ENCODE assay signal across 19 mouse cellular contexts in the genomic region with DNA sequence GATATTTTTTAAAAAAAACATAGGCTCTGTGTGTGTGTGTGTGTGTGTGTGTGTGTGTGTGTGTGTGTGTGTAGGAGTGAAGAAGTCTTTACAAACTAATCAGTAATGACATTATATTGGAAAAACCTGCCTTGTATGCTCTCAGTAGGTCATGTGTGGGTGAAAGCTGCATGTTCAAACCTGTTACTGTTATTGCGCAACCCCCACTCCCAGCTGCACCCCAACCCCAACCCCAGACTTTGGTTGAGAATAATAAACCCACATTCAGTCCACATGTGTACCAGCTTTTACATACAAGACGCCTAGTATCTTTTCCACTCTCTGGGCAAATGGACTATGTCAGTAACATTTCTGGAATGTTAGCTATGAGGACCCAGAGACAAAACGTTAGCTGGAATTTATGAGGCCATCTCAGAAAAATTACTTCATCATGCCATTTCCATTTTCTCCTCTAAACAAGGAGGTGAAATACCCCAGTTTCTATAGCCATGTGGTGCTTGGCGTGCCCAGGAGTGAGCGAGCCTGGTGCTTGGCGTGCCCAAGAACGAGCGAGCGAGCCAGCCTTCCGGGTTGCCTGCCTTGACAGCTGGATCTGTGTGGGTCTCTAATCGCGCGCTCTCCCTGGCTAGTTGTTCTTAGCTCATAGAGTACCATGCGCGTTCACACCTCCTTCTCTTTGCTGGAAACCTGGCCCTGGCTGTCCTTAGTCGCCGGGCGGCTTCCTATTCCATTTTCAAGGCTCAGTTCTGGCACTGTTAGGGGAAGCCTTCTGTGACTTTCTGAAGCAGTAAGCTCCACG. TPM values are rescaled to one million over a fixed set of nuclear protein-coding genes. Genes with fewer than 3 reads are reported as not detected.
DNase-seq lines count a peak whose midpoint lies in the region; ATAC-seq and TF ChIP-seq lines count a peak whose summit lies in the region.
"Had no signal": no experiment of that assay in that cellular context is flagged by ENCODE, and none has a peak within 500 bp of the region (broad histone marks: within the 10 kb centered on the region; RNA-seq: fewer than 3 reads in every experiment).

No protein-coding gene starts in this region.

- H3K9me3 ChIP-seq in intestine, embryonic 14.5 days (ENCODE audit: control insufficient read depth, low read length) = no peaks in the 10 kb centered on the region
- H3K9me3 ChIP-seq in intestine, postnatal 0 days (ENCODE audit: control insufficient read depth) = no peaks in the 10 kb centered on the region
- H3K9me3 ChIP-seq: embryonic facial prominence, embryonic 12.5 days; G1E; limb, embryonic 12.5 days had no signal

- H3K36me3 ChIP-seq in intestine, embryonic 14.5 days (ENCODE audit: control insufficient read depth, insufficient read depth, low read length) = no peaks in the 10 kb centered on the region
- H3K36me3 ChIP-seq in intestine, postnatal 0 days (ENCODE audit: control insufficient read depth, insufficient read depth) = no peaks in the 10 kb centered on the region
- H3K36me3 ChIP-seq: embryonic facial prominence, embryonic 12.5 days; G1E; limb, embryonic 12.5 days had no signal

- H3K4me3 ChIP-seq in intestine, embryonic 14.5 days (ENCODE audit: low read depth, low read length) = no peak overlapping the region
- H3K4me3 ChIP-seq in intestine, postnatal 0 days (ENCODE audit: low read depth, low read length) = no peak overlapping the region
- H3K4me3 ChIP-seq: embryonic facial prominence, embryonic 12.5 days; limb, embryonic 12.5 days had no signal

- ATAC-seq in frontal cortex, adult (ENCODE audit: low TSS enrichment) = peak; percentile 73
- no peak for ATAC-seq in intestine, embryonic 14.5 days (replicated peaks; ENCODE audit: low FRiP score, low TSS enrichment, low read depth)
- ATAC-seq in intestine, postnatal 0 days = no peak
- peak; percentile 64; the same call in 1 of the 2 replicates for ATAC-seq in megakaryocyte progenitor cell, adult 5-6 weeks (replicated peaks; ENCODE audit: poor library complexity)
- ATAC-seq: activated CD4-positive, CD25-positive, alpha-beta regulatory T cell, adult 4 months; liver, postnatal 0 days had no signal

- no peaks in the 10 kb centered on the region for H3K27me3 ChIP-seq in intestine, embryonic 14.5 days (replicated peaks; ENCODE audit: control insufficient read depth, insufficient read depth, low read length)
- no peaks in the 10 kb centered on the region for H3K27me3 ChIP-seq in intestine, postnatal 0 days (replicated peaks; ENCODE audit: control insufficient read depth, insufficient read depth, low read length)
- H3K27me3 ChIP-seq: embryonic facial prominence, embryonic 12.5 days; limb, embryonic 12.5 days had no signal

- no peak overlapping the region for H3K4me2 ChIP-seq in intestine, embryonic 14.5 days (ENCODE audit: low read length)
- H3K4me2 ChIP-seq in intestine, postnatal 0 days (replicated peaks; ENCODE audit: low read depth) = no peak overlapping the region
- H3K4me2 ChIP-seq: embryonic facial prominence, embryonic 12.5 days; limb, embryonic 12.5 days had no signal

- no peaks in the 10 kb centered on the region; the same call in 1 of the 2 replicates for H3K4me1 ChIP-seq in intestine, embryonic 14.5 days (replicated peaks; ENCODE audit: control insufficient read depth, insufficient read depth, low read length)
- H3K4me1 ChIP-seq in intestine, postnatal 0 days (replicated peaks; ENCODE audit: control insufficient read depth, insufficient read depth, low read length) = no peaks in the 10 kb centered on the region
- H3K4me1 ChIP-seq: embryonic facial prominence, embryonic 12.5 days; limb, embryonic 12.5 days had no signal

- DNase-seq in frontal cortex, postnatal 14 days (ENCODE audit: low spot score in 2 of 2) = no peak
- peak; percentile 46 for DNase-seq in intestine, embryonic 14.5 days (ENCODE audit: low spot score)
- DNase-seq in brain, adult 2 months (ENCODE audit: low read depth, low spot score) = peak; percentile 18
- no peak for DNase-seq in embryo, embryonic 11 days
- DNase-seq: adrenal gland, postnatal 36 days; B cell, adult 2 months; cerebellum, postnatal 14 days; kidney, postnatal 25 days; liver, postnatal 0 days; lung, postnatal 4 days; retina, postnatal 1 day; thymus, postnatal 14 days had no signal

- H3K27ac ChIP-seq in intestine, embryonic 14.5 days (ENCODE audit: low read depth) = no peak overlapping the region
- no peak overlapping the region for H3K27ac ChIP-seq in intestine, postnatal 0 days (ENCODE audit: low read depth, low read length)
- H3K27ac ChIP-seq: embryonic facial prominence, embryonic 12.5 days; limb, embryonic 12.5 days had no signal

- TF ChIP-seq CTCF in intestine, postnatal 0 days (IDR thresholded peaks at IDR 0.05; ENCODE audit: low read depth) = no peak

- WGBS in intestine, embryonic 14.5 days = 78% methylated on average over 19 of the region's 19 CpGs
- WGBS in intestine, postnatal 0 days = 81% methylated on average over 19 of the region's 19 CpGs

- no peak overlapping the region for H3K9ac ChIP-seq in intestine, embryonic 14.5 days (ENCODE audit: low read length)
- no peak overlapping the region for H3K9ac ChIP-seq in intestine, postnatal 0 days (ENCODE audit: low read depth, low read length)
- H3K9ac ChIP-seq: embryonic facial prominence, embryonic 12.5 days; limb, embryonic 12.5 days; liver, postnatal 0 days had no signal

RNA-seq across cellular contexts. Expression of a gene that starts 30.5 kb away (rescaled TPM):
- 13.5 and 13.9 TPM in 2 replicates for polyA plus RNA-seq in intestine, embryonic 14.5 days (2014; fragmentation: Nextera tagmentation; extraction: Ambion mirVana)
- polyA plus RNA-seq in intestine, postnatal 0 days (2015; fragmentation: Nextera tagmentation; extraction: Ambion mirVana) = 13.0 and 16.1 TPM in 2 replicates
- 13.6 and 16.7 TPM in 2 replicates for total RNA-seq in megakaryocyte progenitor cell, adult 5-6 weeks (2015)
- 10.5 and 11.2 TPM in 2 replicates for total RNA-seq in megakaryocyte progenitor cell, adult 5-6 weeks (2017)

Comparison
In these comparisons a context has a peak if more than half of its experiments do, and no peak if none do; other contexts are left out.
1. ATAC-seq: peak in frontal cortex, adult (single experiment) and megakaryocyte progenitor cell, adult 5-6 weeks (single experiment); none in intestine, embryonic 14.5 days (single experiment) and intestine, postnatal 0 days (single experiment).
2. DNase-seq: peak in intestine, embryonic 14.5 days (single experiment) and brain, adult 2 months (single experiment); none in frontal cortex, postnatal 14 days (0 of 2) and embryo, embryonic 11 days (single experiment).